Mouse (Mus musculus) adrenal gland, adult (tissue): ENCODE results near the gene Paqr5.

Experiments used
- DNase-seq, 2 experiments: peaks; one replicate each; pipeline ENCODE4 v3.0.0; 2022 to 2023; ENCODE audit warnings: low spot score in 1 of 2; ENCODE audit not compliant: inconsistent age in 2 of 2

The Paqr5 gene

DNA sequence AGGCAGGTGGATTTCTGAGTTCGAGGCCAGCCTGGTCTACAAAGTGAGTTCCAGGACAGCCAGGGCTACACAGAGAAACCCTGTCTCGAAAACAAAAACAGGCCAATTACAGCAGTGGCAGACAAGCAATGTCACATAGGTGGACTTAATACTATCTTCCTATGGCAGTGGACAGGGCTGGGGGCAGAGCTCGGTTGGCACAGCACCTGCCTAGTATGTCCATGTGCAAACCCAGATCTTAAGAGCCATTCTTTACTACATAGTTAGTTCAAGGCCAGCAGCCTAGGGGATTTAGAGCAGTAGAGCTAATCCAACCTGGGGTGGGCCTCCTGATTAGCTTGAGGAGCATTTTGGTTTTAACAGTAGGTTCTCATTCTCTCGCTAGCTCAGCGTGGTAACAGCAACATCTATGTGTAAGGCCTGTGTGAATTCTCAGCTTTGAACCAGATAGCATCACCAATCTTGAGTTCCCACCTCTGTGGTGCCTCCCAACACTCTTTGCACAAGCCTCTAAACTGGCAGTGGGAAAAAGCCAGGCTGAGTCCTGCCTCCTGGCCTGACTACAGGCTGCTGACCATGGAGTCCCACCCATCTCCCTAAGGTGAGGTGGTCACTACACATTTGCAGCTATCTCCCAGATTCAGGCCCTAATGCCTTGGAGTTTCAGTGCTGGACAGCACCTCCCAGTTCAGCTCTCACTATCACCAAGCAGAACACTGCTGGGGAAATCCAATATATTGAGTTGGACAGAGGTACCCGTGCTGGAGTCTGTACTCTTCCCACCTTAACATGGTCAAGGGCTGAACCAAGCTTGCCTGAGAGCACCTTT is 115.1 kb downstream of the Paqr5 start:
- DNase-seq = no peak

DNA sequence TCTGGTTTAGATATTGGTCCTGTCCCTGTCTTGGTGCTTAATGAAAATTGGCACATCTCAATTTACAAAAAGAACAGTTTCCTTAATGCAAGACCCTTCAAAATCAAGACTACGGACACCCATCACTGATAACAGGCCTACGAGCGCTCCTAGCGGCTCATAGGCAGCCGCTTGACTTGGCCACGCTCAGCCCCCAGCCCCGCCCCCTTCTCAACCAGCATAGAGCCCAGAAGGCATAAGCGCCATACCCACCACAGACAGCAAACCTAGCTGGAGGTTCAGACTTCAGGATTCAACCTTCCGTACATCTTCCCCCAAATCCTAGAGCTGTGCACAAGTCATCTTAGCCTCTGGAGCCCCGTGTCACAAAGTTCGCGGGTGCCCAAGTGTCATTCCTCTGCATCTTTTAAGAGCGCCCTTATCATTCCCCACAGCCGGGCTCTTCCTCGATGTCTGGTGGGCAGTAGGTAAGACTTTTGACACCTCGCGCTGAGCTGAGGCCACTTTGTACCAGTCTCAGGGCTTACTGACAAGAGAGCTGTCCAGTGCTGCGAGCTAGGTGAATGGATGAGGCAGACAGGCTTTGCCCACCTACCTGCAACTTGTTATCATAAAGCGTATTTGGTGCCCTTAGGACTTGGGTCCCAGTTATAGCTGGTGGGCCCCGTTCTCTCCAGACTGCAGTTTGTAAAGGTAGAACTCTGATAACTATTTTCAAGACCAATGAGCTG is 116.0 kb downstream of the Paqr5 start:
- no peak for DNase-seq

DNA sequence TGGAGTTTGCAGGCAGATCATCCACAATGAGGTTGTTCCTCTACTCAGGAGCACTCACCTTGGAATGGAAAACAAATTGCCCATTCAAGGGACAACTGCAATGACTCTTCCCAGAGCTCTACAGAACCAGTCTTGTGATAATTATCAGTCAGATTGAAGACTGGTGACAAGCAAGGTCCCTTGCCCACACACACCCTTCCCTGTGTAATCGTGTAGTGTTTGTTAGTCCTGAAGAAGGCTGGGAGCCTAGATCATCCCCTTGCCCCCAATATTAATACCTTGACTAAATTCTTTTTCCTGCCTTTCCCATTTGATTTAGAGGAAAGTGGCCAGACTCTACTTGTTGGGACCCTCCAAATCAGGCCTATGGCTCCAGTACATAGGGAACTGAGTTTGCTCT is 117.0 kb downstream of the Paqr5 start:
- no peak for DNase-seq

DNA sequence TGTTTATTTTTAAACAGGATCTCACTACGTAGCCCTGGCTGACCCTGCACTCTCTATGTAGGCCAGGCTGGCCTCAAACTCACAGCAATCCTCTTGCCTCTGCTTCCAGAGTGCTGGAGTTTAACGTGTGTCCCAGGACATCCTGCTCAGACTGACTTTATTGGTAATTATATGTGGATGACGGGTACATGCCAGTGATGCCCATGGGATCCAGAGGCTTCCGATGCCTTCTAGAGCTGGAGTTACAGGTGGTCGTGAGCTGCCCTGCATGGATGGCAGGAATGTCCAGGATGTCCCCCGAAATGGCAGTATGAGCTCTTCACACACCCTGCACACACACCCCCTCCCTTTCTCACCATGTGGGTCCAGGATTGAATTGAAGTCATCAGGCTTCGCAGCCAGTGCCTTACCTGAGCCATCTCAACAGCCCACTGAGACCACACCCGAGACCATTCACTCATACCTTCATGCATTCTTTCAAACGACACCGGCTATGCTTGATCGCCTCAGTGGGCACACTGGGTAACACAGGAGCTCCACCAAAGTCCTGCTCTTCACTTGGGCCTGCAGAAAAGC is 117.7 kb downstream of the Paqr5 start:
- DNase-seq = no peak

DNA sequence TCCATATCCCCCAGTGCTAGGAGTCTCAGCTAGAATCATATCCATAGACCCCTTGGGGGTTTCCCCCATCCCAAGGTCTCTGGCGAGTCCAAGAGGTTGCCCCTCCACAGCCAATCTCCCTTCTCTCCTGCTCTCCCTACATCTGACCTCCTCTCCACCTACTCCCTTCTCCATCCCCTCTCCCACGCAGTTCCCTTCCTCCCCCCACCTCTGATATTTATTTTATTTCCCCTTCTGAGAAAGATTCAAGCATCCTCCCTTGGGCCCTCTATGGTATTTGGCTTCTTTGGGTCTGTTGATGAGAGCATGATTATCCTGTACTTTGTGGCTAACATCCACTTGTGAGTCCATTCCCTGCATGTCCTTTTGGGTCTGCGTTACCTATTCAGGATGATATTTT is 118.3 kb downstream of the Paqr5 start:
- DNase-seq = no peak

DNA sequence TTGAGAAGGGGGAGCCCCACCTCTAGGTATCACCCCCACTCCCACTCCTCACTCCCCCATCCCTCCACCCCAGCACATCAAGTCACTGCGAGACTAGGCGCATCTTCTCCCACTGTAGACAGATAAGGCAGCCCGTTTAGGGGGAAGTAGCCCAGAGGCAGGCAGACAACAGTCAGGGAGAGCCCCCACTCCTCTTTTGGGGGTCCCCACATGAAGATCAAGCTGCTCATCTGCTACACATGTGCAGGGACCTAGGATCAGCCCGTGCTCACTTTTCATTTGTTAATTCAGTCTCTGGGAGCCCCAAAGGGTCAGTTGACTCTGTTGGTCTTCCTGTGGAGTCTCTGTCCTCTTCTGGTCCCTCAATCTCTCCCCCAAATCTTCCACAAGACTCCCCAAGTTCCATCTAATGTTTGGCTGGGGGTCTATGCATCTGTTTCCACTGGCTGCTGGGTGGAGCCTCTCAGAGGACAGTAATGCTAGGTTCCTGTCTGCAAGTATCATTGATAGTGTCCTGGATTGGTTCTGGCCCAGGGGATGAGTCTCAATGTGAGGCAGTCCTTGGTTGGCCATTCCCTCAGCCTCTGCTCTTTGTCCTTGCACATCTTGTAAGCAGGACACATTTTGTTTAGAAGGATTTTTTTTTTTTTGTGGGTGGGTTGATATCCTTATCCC is 118.9 kb downstream of the Paqr5 start:
- no peak for DNase-seq

DNA sequence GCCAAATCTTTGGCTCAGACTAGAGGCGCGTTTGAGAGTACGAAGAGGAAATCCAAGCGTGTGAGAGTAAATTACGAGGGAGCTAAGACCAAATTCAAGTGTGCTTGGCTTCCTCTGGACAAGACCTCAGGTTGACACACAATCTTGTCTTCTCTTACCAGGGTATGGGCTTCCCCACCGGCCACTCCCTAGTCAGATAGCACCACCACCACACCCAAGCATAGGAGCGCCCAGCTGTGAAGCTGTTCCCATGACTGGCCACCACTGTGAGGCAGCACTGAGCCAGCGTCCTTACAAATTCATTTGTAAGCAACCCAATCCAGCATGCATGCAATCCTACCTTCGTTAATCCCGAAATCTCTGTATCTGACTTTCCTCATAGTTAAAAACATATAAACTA is 119.7 kb downstream of the Paqr5 start:
- peak in 1 of 2 experiments; percentile 72 for DNase-seq

DNA sequence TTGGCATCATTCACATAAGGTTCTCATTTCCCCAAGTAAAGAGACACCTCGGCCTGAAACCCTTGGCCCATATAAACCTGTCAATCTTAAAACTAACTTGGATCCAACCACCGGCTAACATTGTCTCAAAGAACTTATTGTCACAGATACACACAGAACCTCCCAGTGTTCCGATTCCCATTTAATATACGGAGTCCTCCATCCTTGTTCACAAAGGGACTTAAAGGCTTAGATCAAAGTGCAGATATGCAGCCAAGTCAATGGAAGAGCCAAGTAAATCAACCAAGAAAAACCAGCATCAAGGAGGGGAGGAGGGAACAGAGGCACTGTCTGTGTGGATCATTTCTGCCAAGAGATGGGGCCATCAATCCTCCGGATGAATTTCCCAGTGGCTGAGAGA is 121.1 kb downstream of the Paqr5 start:
- DNase-seq = no peak

DNA sequence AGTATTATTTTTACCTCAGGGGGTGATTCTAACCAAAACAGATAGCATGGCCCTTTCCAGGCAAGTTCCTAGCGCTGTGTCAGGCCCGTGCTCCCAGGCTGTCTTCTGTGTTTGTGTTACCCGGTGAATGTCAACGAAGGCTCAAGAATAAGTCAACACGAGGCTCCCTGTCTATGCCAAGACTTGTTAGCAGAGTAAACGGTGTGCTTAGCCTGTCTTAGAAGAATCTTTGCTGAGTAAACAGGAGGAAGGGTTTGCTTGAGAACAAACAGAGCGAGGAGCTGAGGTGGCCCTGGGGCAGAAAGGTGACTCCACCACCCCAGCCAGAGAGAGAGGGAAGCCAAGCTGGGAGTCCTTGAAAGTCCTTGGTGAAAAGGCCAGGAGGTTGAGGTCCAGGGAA is 122.5 kb downstream of the Paqr5 start:
- DNase-seq = no peak
